Mouse (Mus musculus) cerebellum, postnatal 14 days (tissue): ENCODE data around the gene Gm27235.
"Not testable (repeated sequence)": the region's sequence is repeated elsewhere in the genome, so short reads cannot be mapped to it uniquely, and the experiment has no call there.

ENCODE experiments used
- DNase-seq, 2 experiments: peaks; one replicate each; pipeline ENCODE4 v3.0.0; 2021; ENCODE audit warnings: mixed read lengths in 2 of 2

The Gm27235 gene

DNA sequence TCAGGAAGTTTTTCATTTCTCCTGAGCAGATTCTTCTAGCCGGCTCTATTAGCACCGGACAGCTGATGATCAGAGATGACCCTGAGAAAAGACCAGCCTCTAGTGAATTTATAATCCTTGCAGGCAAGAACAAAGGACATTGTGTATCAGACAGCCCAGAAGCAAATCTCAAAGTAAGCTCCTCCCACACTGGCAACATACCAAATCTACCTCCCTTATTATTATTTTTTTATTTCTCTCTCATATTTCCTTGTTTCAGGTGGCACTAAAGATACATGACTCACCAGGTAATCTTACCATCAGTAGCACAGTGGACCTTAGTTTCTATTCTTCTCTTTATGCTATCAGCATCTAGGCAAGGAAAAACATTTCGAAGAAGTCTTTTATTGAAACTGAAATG lies at the start of gene Gm27235, which contains the start of gene D730048I06Rik:
Gene Gm27235, minus strand, starts transcription at position 101 of the 400 bp plus-strand sequence.
Gene D730048I06Rik, minus strand, starts transcription at position 112 of the 400 bp plus-strand sequence.
- DNase-seq, result no peak

DNA sequence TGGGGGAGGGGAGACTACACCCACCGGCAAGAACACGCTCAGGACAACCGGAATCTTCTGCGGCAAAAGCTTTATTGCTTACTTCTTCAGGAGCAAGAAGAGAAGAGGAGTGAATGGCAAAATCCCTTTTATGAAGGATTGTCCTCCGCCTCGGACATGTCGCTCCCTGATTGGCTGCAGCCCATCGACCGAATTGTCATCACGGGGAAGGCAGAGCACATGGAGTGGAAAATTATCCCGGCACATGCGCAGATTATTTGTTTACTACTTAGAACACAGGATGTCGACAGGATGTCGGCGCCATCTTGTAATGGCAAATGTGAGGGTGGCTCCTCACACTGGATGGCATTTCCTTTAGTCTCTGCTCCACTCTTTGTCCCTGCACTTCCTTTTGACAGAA lies 28.0 kb upstream of the Gm27235 start:
- not testable (repeated sequence) for DNase-seq

DNA sequence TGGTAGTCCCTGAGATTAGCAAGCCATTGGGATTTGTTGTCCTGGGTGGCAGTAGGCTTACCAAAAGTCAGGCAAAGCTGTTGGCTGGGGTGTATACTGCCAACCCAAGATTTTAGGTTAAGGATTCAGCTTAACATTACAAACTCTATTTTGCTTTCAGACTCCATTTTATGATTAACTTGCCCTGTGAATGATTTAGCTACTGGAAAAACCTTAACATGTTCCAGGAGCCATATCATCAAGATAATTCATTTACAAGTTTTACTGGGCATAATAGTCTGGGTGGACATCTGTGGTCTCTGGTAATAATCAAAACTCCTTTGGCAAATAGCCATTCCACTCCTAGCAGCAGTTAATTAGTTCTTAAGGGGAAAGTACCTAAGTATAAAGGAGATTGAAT lies 8.2 kb upstream of the Gm27235 start:
- DNase-seq, result no peak

DNA sequence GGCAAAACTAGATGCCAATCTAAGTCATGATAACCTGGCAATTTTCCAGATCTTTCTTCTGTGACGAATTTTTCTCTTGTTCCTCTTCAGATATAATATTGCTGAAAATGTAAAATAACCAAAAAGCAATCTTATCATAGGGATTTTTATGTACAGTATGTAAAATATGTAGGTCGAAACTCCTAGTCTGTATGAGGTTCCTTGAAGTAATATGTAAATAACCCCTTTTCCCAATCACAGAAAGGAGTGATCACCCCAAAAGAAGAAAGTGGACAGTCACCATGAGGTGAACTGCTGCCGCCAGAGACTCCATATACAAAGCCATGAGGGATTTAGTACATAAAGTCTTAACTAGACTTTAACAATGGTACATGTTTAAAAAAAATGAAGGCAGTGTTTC lies 11.9 kb downstream of the Gm27235 start, which contains the start of gene Gm17727:
Gene Gm17727, minus strand, starts transcription at position 101 of the 400 bp plus-strand sequence.
- DNase-seq, result no peak

- no peak for DNase-seq
Measured at GRCm38 (mm10) chr9:35756843-35757242, 33.1 kb downstream of the Gm27235 start.

- DNase-seq, result no peak
Measured at GRCm38 (mm10) chr9:35740749-35741148, 49.2 kb downstream of the Gm27235 start, which contains the start of gene Gm17677. Gm17677 (plus strand) TSS chr9:35741049.
